22 mouse cellular contexts compared by ENCODE assay signal in genomic region chr4:94561954-94562648, GRCm38 (mm10). TPM values are rescaled to one million over a fixed set of nuclear protein-coding genes. Genes with fewer than 3 reads are reported as not detected.
"Had no signal": no experiment of that assay in that cellular context is flagged by ENCODE, and none has a peak within 500 bp of the region (broad histone marks: within the 10 kb centered on the region; RNA-seq: fewer than 3 reads in every experiment).

No protein-coding gene starts in this region.

- H3K27me3 ChIP-seq: lung, embryonic 15.5 days; megakaryocyte, embryonic 14.5 days; midbrain, embryonic 13.5 days; midbrain, embryonic 15.5 days; neural tube, embryonic 12.5 days; stomach, embryonic 15.5 days had no signal

- H3K4me1 ChIP-seq: midbrain, embryonic 13.5 days; neural tube, embryonic 12.5 days; stomach, embryonic 15.5 days had no signal

- DNase-seq: lung, adult 2 months; lung, postnatal 10 days; lung, postnatal 36 days; right cerebral cortex, postnatal 14 days; thymus, adult 2 months; thymus, postnatal 25 days; thymus, postnatal 4 days had no signal

- H3K4me2 ChIP-seq: lung, embryonic 15.5 days; midbrain, embryonic 11.5 days; midbrain, embryonic 13.5 days; midbrain, embryonic 15.5 days; neural tube, embryonic 12.5 days; stomach, embryonic 15.5 days had no signal

- H3K9ac ChIP-seq: liver, embryonic 14.5 days; lung, embryonic 15.5 days; midbrain, embryonic 13.5 days; midbrain, embryonic 15.5 days; neural tube, embryonic 12.5 days; stomach, embryonic 15.5 days had no signal

- H3K27ac ChIP-seq: liver, embryonic 14.5 days; lung, embryonic 15.5 days; macrophage; midbrain, embryonic 13.5 days; midbrain, embryonic 15.5 days; neural tube, embryonic 12.5 days; stomach, embryonic 15.5 days; stomach, postnatal 0 days had no signal

- H3K4me3 ChIP-seq: lung, embryonic 15.5 days; megakaryocyte, embryonic 14.5 days; midbrain, embryonic 13.5 days; midbrain, embryonic 15.5 days; neural tube, embryonic 12.5 days; stomach, embryonic 15.5 days had no signal

- H3K36me3 ChIP-seq: lung, embryonic 15.5 days; midbrain, embryonic 15.5 days; neural tube, embryonic 12.5 days; stomach, embryonic 15.5 days had no signal

- ATAC-seq: midbrain, embryonic 13.5 days; midbrain, embryonic 15.5 days had no signal

- H3K9me3 ChIP-seq: lung, embryonic 15.5 days; megakaryocyte, embryonic 14.5 days; midbrain, embryonic 13.5 days; midbrain, embryonic 15.5 days; neural tube, embryonic 12.5 days; stomach, embryonic 15.5 days had no signal

RNA-seq across cellular contexts. Expression of gene Gm10306, which starts 5.8 kb away (rescaled TPM):
- total RNA-seq: megakaryocyte progenitor cell, adult 5-6 weeks; midbrain, postnatal 0 days; monocyte, adult 5-6 weeks; neutrophil, adult 5-6 weeks had no signal
- polyA plus RNA-seq: lung, adult 2 months; lung, embryonic 15.5 days; macrophage; midbrain, embryonic 11.5 days; midbrain, embryonic 13.5 days; neural tube, embryonic 12.5 days; spleen, adult 2 months; stomach, embryonic 15.5 days; thymus, adult 2 months had no signal
